Mouse (Mus musculus): Measurements from ENCODE around the gene Csrp2. TPM values are rescaled to one million over a fixed set of nuclear protein-coding genes. Genes with fewer than 3 reads are reported as not detected.

The Csrp2 gene
- total RNA-seq, 2 experiments from 2014 or later: 245 to 263 TPM

DNA sequence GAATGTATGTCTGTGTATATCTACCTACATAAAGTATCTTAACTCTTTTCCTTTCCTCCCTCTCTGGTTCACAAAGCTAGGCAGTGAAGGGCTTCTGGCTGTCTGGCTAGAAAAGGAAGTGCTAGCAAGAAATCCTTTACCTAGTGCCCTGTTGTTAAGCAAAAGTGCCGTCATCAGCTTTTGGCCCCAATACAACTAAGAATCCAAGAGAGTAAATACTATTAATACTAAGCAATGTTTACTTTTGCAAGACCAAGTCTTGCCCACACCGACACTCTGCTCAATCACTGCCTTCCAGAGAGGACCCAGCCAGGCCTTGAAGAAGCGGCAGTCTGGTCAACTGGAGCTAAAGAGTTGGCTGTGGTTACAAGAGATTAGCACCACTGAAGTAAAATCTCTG is 51.5 kb downstream of the Csrp2 start:
- no peak for DNase-seq

DNA sequence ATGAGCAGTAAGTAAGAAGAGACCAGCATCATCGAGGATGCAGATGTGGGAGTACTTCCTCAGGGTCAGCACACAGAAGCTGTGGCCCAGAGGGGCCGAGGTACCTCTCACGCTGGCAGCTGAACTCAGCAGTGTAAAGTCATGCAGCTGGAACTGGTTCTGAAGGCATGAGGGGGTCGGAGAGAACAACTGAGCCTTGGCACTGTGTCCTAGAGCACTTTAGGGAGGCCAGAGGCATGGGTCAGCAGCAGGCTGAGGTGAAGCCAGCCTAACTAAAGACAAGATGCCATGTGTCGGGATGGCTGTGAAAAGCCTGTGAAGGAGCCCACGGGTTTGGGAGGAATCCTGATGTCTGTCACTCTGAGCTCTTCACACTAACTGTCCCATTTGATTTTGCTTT is 51.9 kb downstream of the Csrp2 start:
- no peak for DNase-seq

- DNase-seq: no peak
Observed at GRCm38 (mm10) chr10:110971998-110972397, 52.4 kb downstream of the Csrp2 start.

DNA sequence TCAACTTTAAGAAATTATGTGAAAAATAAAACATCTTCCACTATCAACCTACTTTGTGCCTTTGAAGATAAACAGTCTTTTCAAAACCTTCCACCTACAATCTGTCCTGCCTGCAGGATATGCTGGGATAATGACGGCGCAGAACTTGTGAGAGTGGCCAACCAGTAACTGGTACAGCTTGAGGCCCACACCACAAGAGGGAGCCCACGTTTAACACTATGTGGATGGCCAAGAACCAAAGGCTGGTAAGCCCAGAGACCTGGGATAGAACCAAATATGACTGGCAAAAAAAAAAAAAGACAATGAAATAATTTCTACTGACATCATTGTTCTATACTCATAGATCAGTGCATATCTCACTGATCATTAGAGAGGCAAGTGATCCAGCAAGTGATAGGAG is 54.9 kb downstream of the Csrp2 start:
- DNase-seq: peak; percentile 61

DNA sequence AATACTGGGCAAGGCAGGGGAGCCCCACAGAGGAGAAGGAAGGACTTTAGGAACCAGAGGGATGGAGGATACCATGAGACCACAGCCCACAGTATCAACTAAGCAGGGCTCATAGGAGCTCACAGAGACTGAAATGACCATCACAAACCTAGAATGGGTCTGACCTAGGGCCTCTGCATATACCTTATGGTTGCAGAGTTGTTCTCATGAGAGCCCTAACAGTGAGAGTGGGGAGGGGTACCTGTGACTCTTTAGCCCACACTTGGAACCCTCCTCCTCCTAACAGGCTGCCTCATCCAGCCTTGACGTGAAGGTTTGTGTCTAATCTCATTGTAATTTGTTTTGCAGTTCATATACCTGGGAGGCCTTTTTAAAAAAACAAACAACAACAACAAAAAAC is 55.3 kb downstream of the Csrp2 start:
- DNase-seq: no peak

DNA sequence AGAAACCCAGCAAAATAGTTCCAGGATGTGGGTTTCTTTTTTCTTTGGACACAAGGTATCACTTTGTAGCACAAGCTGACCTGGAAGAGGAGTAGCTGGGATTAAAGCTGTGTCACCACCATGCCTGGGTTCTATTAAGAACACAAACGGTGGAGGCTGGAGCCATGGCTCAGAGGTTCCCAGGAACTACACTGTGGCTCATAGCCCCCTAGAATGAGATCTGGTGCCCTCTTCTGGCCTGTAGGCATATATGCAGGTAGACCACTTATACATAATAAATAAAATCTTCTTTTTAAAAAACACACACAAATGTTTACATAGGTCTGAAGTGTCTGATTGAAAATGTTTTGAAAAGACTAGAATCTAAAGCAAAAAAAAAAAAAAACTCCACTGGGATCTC is 56.5 kb downstream of the Csrp2 start:
- peak; percentile 53 for DNase-seq

- DNase-seq: no peak
Observed at GRCm38 (mm10) chr10:110977379-110977778, 57.8 kb downstream of the Csrp2 start.

DNA sequence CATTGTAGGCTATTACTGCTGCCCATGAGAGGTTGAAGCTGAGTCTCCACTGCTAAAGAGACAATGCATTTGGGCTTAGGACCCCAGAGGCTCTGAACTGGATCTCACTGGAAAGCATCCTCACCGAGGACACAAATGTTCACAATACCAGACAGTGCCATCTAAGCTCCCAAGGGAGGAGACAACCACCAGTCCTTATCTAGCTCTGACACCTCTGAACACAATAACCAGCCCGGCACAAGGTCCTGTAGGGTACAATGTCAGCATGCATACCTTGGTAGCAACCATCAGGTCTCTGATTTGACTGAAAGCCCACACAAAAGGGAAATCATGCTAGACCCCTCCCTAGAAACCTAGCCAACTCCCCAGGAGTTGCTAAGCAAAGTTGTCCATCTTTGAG is 59.8 kb downstream of the Csrp2 start:
- DNase-seq: no peak

DNA sequence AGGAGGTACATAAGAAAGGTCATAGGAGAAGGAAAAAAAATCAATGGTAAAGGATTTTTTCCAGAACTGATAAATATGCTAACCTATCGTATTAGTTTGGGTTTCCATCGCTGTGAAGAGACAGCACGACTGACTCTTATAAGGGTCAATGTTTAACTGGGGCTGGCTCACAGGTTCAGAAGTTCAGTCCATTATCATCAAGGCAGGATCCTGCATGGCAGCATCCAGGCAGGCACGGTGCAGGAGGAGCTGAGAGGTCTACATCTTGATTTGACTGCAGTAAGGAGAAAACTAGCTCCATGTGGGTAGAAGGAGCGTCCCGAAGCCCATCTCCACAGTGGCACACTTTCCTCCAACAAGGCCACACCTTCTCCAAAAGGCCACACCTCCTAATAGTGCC is 60.9 kb downstream of the Csrp2 start:
- DNase-seq: no peak

DNA sequence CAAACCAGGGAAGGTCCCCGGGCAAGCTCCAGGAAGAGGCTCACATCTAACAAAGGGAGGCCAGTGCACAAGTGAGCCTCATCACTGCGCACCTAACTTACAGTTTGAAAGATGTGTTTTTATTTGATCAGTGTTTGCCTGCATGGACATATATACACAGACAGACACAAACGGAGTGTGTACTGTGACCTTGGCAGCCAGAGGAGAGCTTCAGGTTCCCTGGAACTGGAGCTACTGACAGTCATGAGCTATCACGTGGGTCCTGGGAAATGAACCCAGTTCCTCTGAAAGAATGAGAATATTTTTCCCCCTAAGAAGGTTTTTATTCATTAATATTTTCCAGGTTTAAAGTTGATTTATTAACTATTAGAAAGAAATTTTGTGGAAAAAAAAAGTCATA is 63.2 kb downstream of the Csrp2 start:
- DNase-seq: no peak

DNA sequence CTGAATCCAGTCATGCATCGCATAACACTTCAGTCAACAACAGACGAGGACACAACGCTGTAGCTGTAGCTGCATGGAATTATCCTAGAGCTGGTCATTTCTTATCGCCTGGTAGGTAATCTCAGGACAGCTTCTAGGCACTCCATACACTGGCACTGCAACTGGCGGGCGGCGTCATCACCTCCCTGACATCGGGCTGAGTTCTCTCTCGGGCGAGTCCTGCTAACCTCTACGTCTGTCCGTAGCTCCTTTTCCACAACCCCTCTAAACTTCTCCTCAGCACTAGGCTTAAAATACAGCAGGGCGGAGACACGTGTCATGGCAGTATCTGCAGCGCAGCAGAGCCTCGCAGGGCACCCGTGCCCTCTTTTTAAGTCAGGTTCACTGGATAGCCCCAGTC is 67.1 kb downstream of the Csrp2 start:
- DNase-seq: no peak

Other genes with a start within 250 kb of the Csrp2 start
- gene E2f7, start 174.3 kb upstream of the Csrp2 start, total RNA-seq (2021): 1 to 10 TPM; 6.4 to 9.9 TPM
- 10 to 100 TPM; 29.7 to 37.4 TPM for gene Zdhhc17, start 90.4 kb downstream of the Csrp2 start, total RNA-seq (2021)
- 10 to 100 TPM; 27.1 to 31.0 TPM for gene Osbpl8, start 245.0 kb downstream of the Csrp2 start, total RNA-seq (2021)

Data from adrenal gland, postnatal 10 days (tissue).